Mouse (Mus musculus) forebrain, embryonic 12.5 days (tissue): Measurements from ENCODE around the gene 5031439G07Rik. TPM values are rescaled to one million over a fixed set of nuclear protein-coding genes. Genes with fewer than 3 reads are reported as not detected.
"Not testable (repeated sequence)": the region's sequence is repeated elsewhere in the genome, so short reads cannot be mapped to it uniquely, and the experiment has no call there.

Experiments used
- ATAC-seq: fragments of 200-750 bp; cut with Nextera tagmentation; 2 replicates; pipeline ENCODE4 v1.8.0; 2017; ENCODE audit warnings: moderate TSS enrichment; ENCODE audit not compliant: low FRiP score
- H3K27ac ChIP-seq: fragments of 300-500 bp; sonication (generic); 2 replicates; pipeline ENCODE4 v1.5.1; 2016; ENCODE audit warnings: mild to moderate bottlenecking
- H3K27me3 ChIP-seq: fragments of 300-500 bp; sonication (generic); 2 replicates; pipeline ENCODE4 v1.6.1; 2016; ENCODE audit warnings: mild to moderate bottlenecking
- H3K36me3 ChIP-seq: fragments of 300-500 bp; sonication (generic); replicated peaks from 2 replicates; pipeline ENCODE4 v1.6.1; 2016; ENCODE audit warnings: mild to moderate bottlenecking
- H3K4me1 ChIP-seq: fragments of 300-500 bp; sonication (generic); 2 replicates; pipeline ENCODE4 v1.6.1; 2016
- H3K4me2 ChIP-seq: fragments of 300-500 bp; sonication (generic); 2 replicates; pipeline ENCODE4 v1.6.1; 2016; ENCODE audit warnings: mild to moderate bottlenecking, moderate library complexity
- H3K4me3 ChIP-seq: fragments of 300-500 bp; sonication (generic); replicated peaks from 2 replicates; pipeline ENCODE4 v1.5.1; 2016; ENCODE audit warnings: mild to moderate bottlenecking
- H3K9ac ChIP-seq: fragments of 300-500 bp; sonication (generic); 2 replicates; pipeline ENCODE4 v1.6.1; 2016; ENCODE audit warnings: mild to moderate bottlenecking
- H3K9me3 ChIP-seq: fragments of 300-500 bp; sonication (generic); 2 replicates; pipeline ENCODE4 v1.6.1; 2016
- WGBS: fragments of 180-500 bp; shearing (Covaris S2); methylation state at CpG from one replicate; pipeline ENCODE4 v1.1.7; 2016; 5-methylcytosine and 5-hydroxymethylcytosine counted together
- microRNA-seq: library from miRNA; unstranded; fragments of <30 nt; microRNA quantifications from one replicate; pipeline ENCODE4, GENCODE M21; 2017
- polyA plus RNA-seq: library from polyadenylated mRNA; unstranded; fragments of >200 nt; fragmentation: Nextera tagmentation; extraction: Ambion mirVana; gene quantifications from 2 replicates; pipeline ENCODE4 v1.2.1, GENCODE M21; 2016

The 5031439G07Rik gene
- polyA plus RNA-seq, 1 experiment from 2014 or later: 14.5 TPM

- not testable (repeated sequence) for ATAC-seq, H3K36me3 ChIP-seq, H3K4me2 ChIP-seq, H3K27me3 ChIP-seq, H3K4me3 ChIP-seq, H3K9ac ChIP-seq, H3K9me3 ChIP-seq, H3K27ac ChIP-seq
- H3K4me1 ChIP-seq: peaks cover 15% of the 10 kb centered on the region
- 77% methylated on average over 10 of the region's 10 CpGs for WGBS
Measured at GRCm38 (mm10) chr15:84896216-84896615, 92.1 kb downstream of the 5031439G07Rik start.

Small RNAs within 50 kb of the gene (microRNA-seq; reads per million reads assigned to microRNA genes)
- gene Mir1249: 43.4 reads per million, percentile 42 among the genes with 10 or more reads in this experiment

Other genes with a start within 250 kb of the 5031439G07Rik start
- 17.6 and 24.4 TPM in 2 replicates for gene Phf21b, start 132.5 kb downstream of the 5031439G07Rik start, polyA plus RNA-seq
- 0.85 and 1.2 TPM in 2 replicates for gene Gm29666, start 68.5 kb downstream of the 5031439G07Rik start, polyA plus RNA-seq
- gene Nup50, start 65.1 kb downstream of the 5031439G07Rik start, polyA plus RNA-seq: 64.0 and 72.5 TPM in 2 replicates
- gene Upk3a, start 28.6 kb upstream of the 5031439G07Rik start, polyA plus RNA-seq: 0.24 TPM in 1 of 2 replicates, not detected in the other
- 22.1 and 23.6 TPM in 2 replicates for gene Fam118a, start 40.4 kb upstream of the 5031439G07Rik start, polyA plus RNA-seq
- gene Smc1b, start 143.4 kb upstream of the 5031439G07Rik start, polyA plus RNA-seq: 0.17 and 0.24 TPM in 2 replicates
- gene Ribc2, start 143.5 kb upstream of the 5031439G07Rik start, polyA plus RNA-seq: 0.46 and 0.96 TPM in 2 replicates
- gene Fbln1, start 217.4 kb upstream of the 5031439G07Rik start, polyA plus RNA-seq: 101 and 112 TPM in 2 replicates